Mouse (Mus musculus) naive thymus-derived CD4-positive, alpha-beta T cell, adult 2 months (primary cell): ENCODE data around the gene Usp49.
"Not testable (repeated sequence)": the region's sequence is repeated elsewhere in the genome, so short reads cannot be mapped to it uniquely, and the experiment has no call there.

Experiments
- DNase-seq: peaks from one replicate; pipeline ENCODE4 v3.0.0-alpha.2; 2011; ENCODE audit warnings: low read depth

Usp49 gene

GRCm38 (mm10) chr17:47648966-47649365, 18.5 kb downstream of the Usp49 start:
- DNase-seq: no peak

- no peak for DNase-seq
Measured at GRCm38 (mm10) chr17:47651953-47652352, 21.5 kb downstream of the Usp49 start.

- not testable (repeated sequence) for DNase-seq
Measured at GRCm38 (mm10) chr17:47654346-47654745, 23.9 kb downstream of the Usp49 start.

- no peak for DNase-seq
Measured at GRCm38 (mm10) chr17:47655697-47656096, 25.2 kb downstream of the Usp49 start.

- DNase-seq: no peak
Measured at GRCm38 (mm10) chr17:47657901-47658300, 27.4 kb downstream of the Usp49 start.

GRCm38 (mm10) chr17:47658741-47659243, 28.3 kb downstream of the Usp49 start:
- DNase-seq: no peak

GRCm38 (mm10) chr17:47663009-47663713, 32.7 kb downstream of the Usp49 start:
- no peak for DNase-seq

- no peak for DNase-seq
Measured at GRCm38 (mm10) chr17:47664474-47664873, 34.0 kb downstream of the Usp49 start.

GRCm38 (mm10) chr17:47669166-47669565, 38.7 kb downstream of the Usp49 start:
- DNase-seq: no peak

- DNase-seq: no peak
Measured at GRCm38 (mm10) chr17:47671988-47672310, 41.5 kb downstream of the Usp49 start.

GRCm38 (mm10) chr17:47672311-47673111, 42.0 kb downstream of the Usp49 start:
- DNase-seq: no peak

GRCm38 (mm10) chr17:47676581-47676980, 46.1 kb downstream of the Usp49 start:
- DNase-seq: peak; percentile 79

- no peak for DNase-seq
Measured at GRCm38 (mm10) chr17:47678238-47678637, 47.7 kb downstream of the Usp49 start.

- DNase-seq: no peak
Measured at GRCm38 (mm10) chr17:47678702-47679101, 48.2 kb downstream of the Usp49 start.

GRCm38 (mm10) chr17:47682836-47683235, 52.3 kb downstream of the Usp49 start:
- no peak for DNase-seq

- DNase-seq: peak; percentile 96
Measured at GRCm38 (mm10) chr17:47687409-47688343, 57.2 kb downstream of the Usp49 start.

GRCm38 (mm10) chr17:47688344-47688607, 57.8 kb downstream of the Usp49 start, which contains the start of gene Tomm6:
Tomm6 (minus strand) TSS chr17:47688386.
- no peak for DNase-seq

- peak; percentile 61 for DNase-seq
Measured at GRCm38 (mm10) chr17:47688608-47689575, 58.4 kb downstream of the Usp49 start, which contains the start of gene Frs3. Frs3 (plus strand) TSS chr17:47689030.

GRCm38 (mm10) chr17:47689894-47690293, 59.4 kb downstream of the Usp49 start:
- no peak for DNase-seq

GRCm38 (mm10) chr17:47691650-47692049, 61.2 kb downstream of the Usp49 start:
- DNase-seq: no peak
